Mouse (Mus musculus) limb, embryonic 12.5 days (tissue): ENCODE results near the gene Fbxo48. TPM values are rescaled to one million over a fixed set of nuclear protein-coding genes. Genes with fewer than 3 reads are reported as not detected.

Experiments
- ATAC-seq: fragments of 200-750 bp; cut with Nextera tagmentation; 2 replicates; pipeline ENCODE4 v1.8.0; 2017; ENCODE audit warnings: low read depth, moderate TSS enrichment; ENCODE audit not compliant: insufficient number of reproducible peaks, insufficient read depth, low FRiP score, low TSS enrichment
- H3K27ac ChIP-seq: fragments of 300-500 bp; sonication (generic); 2 replicates; pipeline ENCODE4 v1.5.1; 2016; ENCODE audit warnings: mild to moderate bottlenecking, moderate library complexity
- H3K27me3 ChIP-seq: fragments of 300-500 bp; sonication (generic); 2 replicates; pipeline ENCODE4 v1.6.1; 2016; ENCODE audit warnings: mild to moderate bottlenecking, moderate library complexity
- H3K36me3 ChIP-seq: fragments of 300-500 bp; sonication (generic); 2 replicates; pipeline ENCODE4 v1.6.1; 2016; ENCODE audit warnings: mild to moderate bottlenecking, moderate library complexity
- H3K4me1 ChIP-seq: fragments of 300-500 bp; sonication (generic); replicated peaks from 2 replicates; pipeline ENCODE4 v1.6.1; 2016
- H3K4me2 ChIP-seq: fragments of 300-500 bp; sonication (generic); 2 replicates; pipeline ENCODE4 v1.6.1; 2016; ENCODE audit warnings: mild to moderate bottlenecking, moderate library complexity
- H3K4me3 ChIP-seq: fragments of 300-500 bp; sonication (generic); replicated peaks from 2 replicates; pipeline ENCODE4 v1.5.1; 2016; ENCODE audit warnings: mild to moderate bottlenecking
- H3K9ac ChIP-seq: fragments of 300-500 bp; sonication (generic); replicated peaks from 2 replicates; pipeline ENCODE4 v1.6.1; 2016; ENCODE audit warnings: mild to moderate bottlenecking, moderate library complexity
- H3K9me3 ChIP-seq: fragments of 300-500 bp; sonication (generic); 2 replicates; pipeline ENCODE4 v1.6.1; 2016; ENCODE audit warnings: mild to moderate bottlenecking, moderate library complexity
- WGBS: fragments of 180-500 bp; shearing (Covaris S2); methylation state at CpG from one replicate; pipeline ENCODE4 v1.1.7; 2016; 5-methylcytosine and 5-hydroxymethylcytosine counted together
- polyA plus RNA-seq: library from polyadenylated mRNA; unstranded; fragments of >200 nt; fragmentation: Nextera tagmentation; extraction: Ambion mirVana; gene quantifications from 2 replicates; pipeline ENCODE4 v1.2.1, GENCODE M21; 2016

The Fbxo48 gene
- 1.4 and 1.9 TPM in 2 replicates for polyA plus RNA-seq

DNA sequence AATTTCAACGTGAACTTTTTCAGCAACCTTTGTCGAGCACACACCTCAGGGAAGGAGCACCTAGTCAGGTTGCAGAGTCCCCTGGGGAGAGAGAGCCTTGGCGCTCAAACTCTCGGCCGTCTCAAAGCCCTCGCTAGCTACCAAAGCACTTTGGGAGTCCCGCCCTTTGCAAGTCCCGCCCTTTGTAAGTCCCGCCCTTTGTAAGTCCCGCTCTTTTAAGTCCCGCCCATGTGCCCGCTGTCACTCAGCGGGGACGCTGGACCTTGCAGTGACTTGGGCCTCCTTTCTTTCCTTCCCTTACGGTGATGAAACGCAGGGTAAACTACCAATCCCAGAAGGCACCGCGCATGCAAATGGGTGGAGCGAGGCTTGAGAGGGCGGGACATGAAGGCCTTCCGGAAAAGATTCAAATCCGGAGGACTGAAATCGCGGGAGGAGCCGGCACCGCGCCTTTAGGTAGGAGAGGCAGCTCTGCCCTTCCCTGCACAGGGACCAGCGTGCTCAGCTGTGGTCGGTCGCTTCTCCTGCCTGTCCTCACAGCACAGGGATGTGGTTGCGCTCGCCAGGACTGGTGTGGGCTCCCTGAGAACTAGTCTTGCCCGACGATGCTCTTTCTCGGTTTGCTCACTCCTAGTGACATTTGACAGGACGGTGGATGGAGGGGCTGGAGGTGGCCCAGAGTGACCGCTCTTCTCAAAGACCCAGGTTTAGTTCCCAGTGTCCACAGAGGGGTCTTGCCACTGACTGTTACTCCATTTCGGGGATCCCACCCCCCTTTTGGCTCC, at the start of gene Fbxo48:
Gene Fbxo48, plus strand, starts transcription at position 400 of the 785 bp plus-strand sequence.
- Histone ChIP-seq H3K4me2 (peak within 1 kb of the TSS; percentile 81), H3K27me3 (no peaks in the 10 kb centered on the region), H3K9ac (peak within 1 kb of the TSS; percentile 72), H3K27ac (peak within 1 kb of the TSS; percentile 57; the same call in 1 of the 2 replicates), H3K36me3 (no peaks in the 10 kb centered on the region; the same call in 1 of the 2 replicates), H3K4me3 (peak within 1 kb of the TSS; percentile 65), H3K4me1 (peaks cover 7% of the 10 kb centered on the region), H3K9me3 (no peaks in the 10 kb centered on the region)
- under 1% methylated on average over 37 of the region's 38 CpGs for WGBS
- ATAC-seq: peak; percentile 100

- Histone ChIP-seq H3K4me1 (peaks cover 15% of the 10 kb centered on the region), H3K9ac (no peak overlapping the region), H3K4me3 (no peak overlapping the region), H3K27ac (no peak overlapping the region), H3K36me3 (no peaks in the 10 kb centered on the region), H3K27me3 (no peaks in the 10 kb centered on the region), H3K9me3 (no peaks in the 10 kb centered on the region), H3K4me2 (no peak overlapping the region)
- ATAC-seq: no peak
- 73% methylated on average over 8 of the region's 8 CpGs for WGBS
These were observed 46.7 kb upstream of the Fbxo48 start for GRCm38 (mm10) chr11:16904302-16905011.

GRCm38 (mm10) chr11:16905012-16905332, 46.2 kb upstream of the Fbxo48 start:
- Histone ChIP-seq H3K4me3 (no peak overlapping the region), H3K27ac (no peak overlapping the region), H3K36me3 (no peaks in the 10 kb centered on the region), H3K4me2 (no peak overlapping the region), H3K4me1 (peaks cover 15% of the 10 kb centered on the region), H3K9me3 (no peaks in the 10 kb centered on the region), H3K27me3 (no peaks in the 10 kb centered on the region), H3K9ac (no peak overlapping the region)
- 39% methylated on average over 3 of the region's 3 CpGs for WGBS
- no peak for ATAC-seq

- H3K9ac ChIP-seq: no peak overlapping the region
- H3K36me3 ChIP-seq: peaks cover 3% of the 10 kb centered on the region; the same call in 1 of the 2 replicates
- no peak for ATAC-seq
- no peak overlapping the region for H3K4me3 ChIP-seq
- no peak overlapping the region for H3K4me2 ChIP-seq
- peaks cover 11% of the 10 kb centered on the region for H3K4me1 ChIP-seq
- no peaks in the 10 kb centered on the region for H3K9me3 ChIP-seq
- H3K27me3 ChIP-seq: no peaks in the 10 kb centered on the region
- 92% methylated on average over 2 of the region's 2 CpGs for WGBS
- no peak overlapping the region for H3K27ac ChIP-seq
These were observed 44.6 kb upstream of the Fbxo48 start for GRCm38 (mm10) chr11:16906530-16906929.

GRCm38 (mm10) chr11:16907517-16908129, 43.6 kb upstream of the Fbxo48 start:
- WGBS: 79% methylated on average over 1 of the region's 1 CpGs
- H3K9ac ChIP-seq: no peak overlapping the region
- no peak overlapping the region for H3K4me3 ChIP-seq
- no peaks in the 10 kb centered on the region for H3K9me3 ChIP-seq
- H3K36me3 ChIP-seq: peaks cover 6% of the 10 kb centered on the region; the same call in 1 of the 2 replicates
- ATAC-seq: no peak
- no peaks in the 10 kb centered on the region for H3K27me3 ChIP-seq
- H3K4me2 ChIP-seq: no peak overlapping the region
- H3K4me1 ChIP-seq: peaks cover 11% of the 10 kb centered on the region
- H3K27ac ChIP-seq: no peak overlapping the region

DNA sequence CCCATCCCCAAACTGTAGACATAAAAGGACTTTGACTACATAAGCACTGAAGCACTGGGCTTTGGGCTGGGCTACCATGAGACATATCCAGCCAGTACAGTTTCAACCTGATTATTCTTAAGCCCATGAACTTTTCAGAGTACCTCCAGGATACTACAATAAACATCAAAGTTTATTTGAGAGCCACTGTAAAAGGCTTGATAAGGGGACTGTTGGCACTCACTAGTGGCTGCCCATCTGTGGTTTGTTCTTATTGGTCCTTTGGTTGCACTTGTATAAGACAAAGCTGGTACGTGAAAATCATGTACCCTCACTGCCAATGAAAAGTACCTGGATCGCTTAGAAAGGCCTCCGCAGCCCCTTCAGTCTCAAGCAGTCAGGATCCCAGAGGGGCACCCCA, 36.4 kb upstream of the Fbxo48 start:
- no peaks in the 10 kb centered on the region for H3K27me3 ChIP-seq
- no peak for ATAC-seq
- H3K4me3 ChIP-seq: no peak overlapping the region
- no peak overlapping the region for H3K4me2 ChIP-seq
- no peak overlapping the region for H3K9ac ChIP-seq
- no peaks in the 10 kb centered on the region for H3K9me3 ChIP-seq
- WGBS: 64% methylated on average over 3 of the region's 3 CpGs
- no peaks in the 10 kb centered on the region for H3K4me1 ChIP-seq
- peaks cover 6% of the 10 kb centered on the region; the same call in 1 of the 2 replicates for H3K36me3 ChIP-seq
- H3K27ac ChIP-seq: no peak overlapping the region

DNA sequence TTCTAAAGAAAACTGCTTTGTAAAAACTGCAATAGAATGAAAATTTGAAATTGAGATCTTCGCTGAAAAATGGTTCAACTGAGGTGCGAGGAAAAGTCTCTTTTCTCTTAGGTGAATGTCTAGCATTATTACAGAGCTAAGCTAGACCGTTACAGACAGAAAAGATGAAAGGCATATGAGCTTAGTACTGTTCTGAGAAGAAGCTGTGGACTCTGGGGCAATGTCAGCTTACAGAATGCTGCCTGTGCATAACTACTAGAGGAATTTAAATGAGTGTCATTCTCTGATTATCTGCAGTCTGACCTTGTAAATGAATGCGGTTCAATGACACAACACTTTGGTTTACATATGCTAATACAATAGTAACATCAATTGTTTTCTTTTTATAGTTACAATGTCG, 35.3 kb upstream of the Fbxo48 start:
- no peak for ATAC-seq
- no peak overlapping the region for H3K4me2 ChIP-seq
- H3K9ac ChIP-seq: no peak overlapping the region
- H3K36me3 ChIP-seq: peaks cover 6% of the 10 kb centered on the region; the same call in 1 of the 2 replicates
- H3K4me3 ChIP-seq: no peak overlapping the region
- no peak overlapping the region for H3K27ac ChIP-seq
- 79% methylated on average over 5 of the region's 5 CpGs for WGBS
- no peaks in the 10 kb centered on the region for H3K4me1 ChIP-seq
- H3K9me3 ChIP-seq: no peaks in the 10 kb centered on the region
- no peaks in the 10 kb centered on the region for H3K27me3 ChIP-seq

- Histone ChIP-seq H3K9ac (no peak overlapping the region), H3K27me3 (no peaks in the 10 kb centered on the region), H3K4me3 (no peak overlapping the region), H3K27ac (no peak overlapping the region), H3K9me3 (no peaks in the 10 kb centered on the region), H3K4me2 (no peak overlapping the region), H3K4me1 (no peaks in the 10 kb centered on the region), H3K36me3 (no peaks in the 10 kb centered on the region)
- WGBS: 90% methylated on average over 2 of the region's 2 CpGs
- no peak for ATAC-seq
These were observed 33.7 kb upstream of the Fbxo48 start for GRCm38 (mm10) chr11:16917512-16917911.

DNA sequence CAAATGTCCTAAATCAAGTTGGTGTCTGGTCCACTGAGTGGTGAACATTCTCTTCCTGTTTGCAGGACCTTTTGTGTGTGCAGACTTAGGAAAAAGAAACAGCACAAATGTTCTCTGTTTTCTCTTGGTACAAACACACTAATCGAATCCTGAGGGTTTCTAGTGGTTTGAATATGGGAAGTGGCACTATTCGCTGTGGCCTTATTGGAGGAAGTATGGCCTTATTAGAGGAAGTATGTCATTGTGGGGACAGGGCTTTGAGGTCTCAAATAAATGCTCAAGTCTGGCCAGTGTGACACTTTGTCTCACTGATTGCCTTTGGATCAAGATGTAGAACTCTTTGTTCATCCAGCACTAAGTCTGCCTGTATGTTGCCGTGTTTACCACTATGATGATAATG, 19.0 kb upstream of the Fbxo48 start:
- no peak for ATAC-seq
- no peaks in the 10 kb centered on the region for H3K27me3 ChIP-seq
- H3K9ac ChIP-seq: no peak overlapping the region
- H3K36me3 ChIP-seq: no peaks in the 10 kb centered on the region
- no peak overlapping the region for H3K4me3 ChIP-seq
- no peak overlapping the region for H3K4me2 ChIP-seq
- H3K4me1 ChIP-seq: peaks cover 6% of the 10 kb centered on the region; the same call in 1 of the 2 replicates
- WGBS: 86% methylated on average over 3 of the region's 3 CpGs
- H3K27ac ChIP-seq: no peak overlapping the region
- no peaks in the 10 kb centered on the region for H3K9me3 ChIP-seq

DNA sequence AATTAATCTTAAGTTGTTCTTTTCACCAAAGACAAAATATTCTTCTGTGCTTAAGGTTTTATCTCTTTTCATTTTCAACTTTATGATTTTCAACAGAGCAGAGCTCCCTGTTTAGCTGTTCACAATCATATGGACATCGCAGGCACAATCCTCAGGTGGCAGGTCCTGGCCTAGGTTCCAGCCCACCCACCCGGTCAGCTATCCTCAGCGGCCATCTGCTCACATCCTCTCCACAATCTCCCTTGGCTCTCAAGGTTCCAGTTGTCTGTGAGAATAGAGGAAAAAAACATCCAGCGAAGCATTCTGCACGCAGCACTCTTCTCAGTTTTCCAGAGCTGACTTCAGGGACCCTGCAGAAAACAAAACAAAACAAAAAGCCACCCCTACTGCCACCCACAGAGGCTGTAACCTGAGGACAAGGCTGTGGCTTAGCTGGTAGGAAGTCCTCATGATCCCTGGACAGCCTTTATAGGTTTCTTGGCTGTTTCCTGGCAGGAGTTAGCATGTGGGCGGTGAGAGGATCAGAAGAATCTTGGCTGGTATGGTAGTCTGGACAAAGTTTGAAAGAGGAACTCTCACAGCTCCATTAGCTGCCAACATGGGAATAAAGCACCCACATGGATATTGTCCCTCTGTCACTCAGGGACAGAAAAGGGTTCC, 15.5 kb upstream of the Fbxo48 start:
- WGBS: 67% methylated on average over 6 of the region's 6 CpGs
- Histone ChIP-seq H3K4me1 (peaks cover 6% of the 10 kb centered on the region; the same call in 1 of the 2 replicates), H3K4me3 (no peak overlapping the region), H3K27me3 (no peaks in the 10 kb centered on the region), H3K36me3 (no peaks in the 10 kb centered on the region), H3K27ac (no peak overlapping the region), H3K9me3 (no peaks in the 10 kb centered on the region), H3K4me2 (no peak overlapping the region), H3K9ac (no peak overlapping the region)
- ATAC-seq: no peak
